Mouse (Mus musculus) CH12.LX (cell line): ENCODE data around the gene Fntb.

Experiments
- CTCF ChIP-seq, 2 experiments: IDR thresholded peaks in 1 of 2; conservative IDR thresholded peaks in 1 of 2; 2 replicates each; pipeline ENCODE4 v1.5.1; 2011 to 2012; ENCODE audit warnings: low read depth in 2 of 2, low read length in 2 of 2, improper control_type of control experiment in 1 of 2, inconsistent platforms in 1 of 2, mild to moderate bottlenecking in 1 of 2, moderate library complexity in 1 of 2
- E2F4 ChIP-seq: IDR thresholded peaks from 2 replicates; pipeline ENCODE4 v1.6.1; 2011; ENCODE audit warnings: low read depth, low read length, improper control_type of control experiment; ENCODE audit not compliant: insufficient replicate concordance
- HCFC1 ChIP-seq: IDR thresholded peaks from 2 replicates; pipeline ENCODE4 v1.6.1; 2012; ENCODE audit warnings: low read depth, mild to moderate bottlenecking, inconsistent platforms, low read length, improper control_type of control experiment
- MAX ChIP-seq: IDR thresholded peaks from 2 replicates; pipeline ENCODE4 v1.6.1; 2011; ENCODE audit warnings: low read length, improper control_type of control experiment
- NELFE ChIP-seq: IDR thresholded peaks from 2 replicates; pipeline ENCODE4 v1.6.1; 2011; ENCODE audit warnings: low read depth, low read length, improper control_type of control experiment

- TF ChIP-seq E2F4 (no peak), NELFE (no peak), CTCF (conservative IDR thresholded peaks at IDR 0.05 in 1 of 2, IDR thresholded peaks at IDR 0.05 in 1 of 2; ENCODE audit: low read depth in 2 of 2, low read length in 2 of 2) (no peak), MAX (no peak), HCFC1 (no peak)
Observed at GRCm38 (mm10) chr12:76779951-76780350, 14.6 kb downstream of the Fntb start.
